Comparison of ENCODE assay signal across 28 mouse cellular contexts in the genomic region with DNA sequence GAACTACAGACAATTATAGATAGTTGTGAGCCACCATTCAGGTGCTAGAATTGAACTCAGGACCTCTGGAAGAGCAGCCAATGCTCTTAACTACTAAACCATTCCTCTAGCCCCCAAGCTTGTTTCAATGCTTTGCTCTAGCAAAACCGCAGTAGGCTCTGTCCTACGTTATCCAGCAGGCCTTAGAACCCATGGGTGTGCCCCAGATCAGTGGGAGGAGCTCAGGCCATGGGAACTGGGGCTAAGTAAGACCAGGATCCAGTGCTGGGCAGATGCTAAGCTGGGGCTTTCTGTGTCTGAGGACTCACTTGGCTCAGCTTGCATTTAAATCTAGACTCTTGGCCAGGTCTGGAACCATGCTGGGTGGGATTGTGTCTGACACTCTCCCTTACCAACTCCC. TPM values are rescaled to one million over a fixed set of nuclear protein-coding genes. Genes with fewer than 3 reads are reported as not detected.
DNase-seq lines count a peak whose midpoint lies in the region; ATAC-seq and TF ChIP-seq lines count a peak whose summit lies in the region.
"Had no signal": no experiment of that assay in that cellular context is flagged by ENCODE, and none has a peak within 500 bp of the region (broad histone marks: within the 10 kb centered on the region; RNA-seq: fewer than 3 reads in every experiment).

No protein-coding gene starts in this region.

- no peak overlapping the region for H3K4me3 ChIP-seq in CH12.LX (replicated peaks in 1 of 3; ENCODE audit: low read depth in 2 of 3, low read length in 2 of 3, poor library complexity in 1 of 3)
- H3K4me3 ChIP-seq in limb, embryonic 10.5 days, result no peak overlapping the region
- H3K4me3 ChIP-seq in liver, postnatal 0 days (ENCODE audit: low read depth, low read length), result no peak overlapping the region
- H3K4me3 ChIP-seq in forebrain, embryonic 10.5 days, result no peak overlapping the region
- H3K4me3 ChIP-seq: embryonic facial prominence, embryonic 10.5 days; embryonic facial prominence, embryonic 15.5 days; forebrain, embryonic 15.5 days; gastrocnemius, adult 2 months; heart, adult 2 months; heart, embryonic 12.5 days; intestine, embryonic 15.5 days; limb, embryonic 12.5 days; midbrain, embryonic 13.5 days; neural tube, embryonic 13.5 days; stomach, embryonic 15.5 days had no signal

- no peaks in the 10 kb centered on the region for H3K27me3 ChIP-seq in CH12.LX (replicated peaks)
- H3K27me3 ChIP-seq in limb, embryonic 10.5 days (ENCODE audit: low read depth, poor library complexity, severe bottlenecking), result no peaks in the 10 kb centered on the region
- no peaks in the 10 kb centered on the region for H3K27me3 ChIP-seq in liver, postnatal 0 days (ENCODE audit: insufficient read depth, low read length)
- H3K27me3 ChIP-seq in forebrain, embryonic 10.5 days (ENCODE audit: poor library complexity, severe bottlenecking), result no peaks in the 10 kb centered on the region
- H3K27me3 ChIP-seq: embryonic facial prominence, embryonic 15.5 days; forebrain, embryonic 15.5 days; heart, embryonic 12.5 days; intestine, embryonic 15.5 days; limb, embryonic 12.5 days; midbrain, embryonic 13.5 days; neural tube, embryonic 13.5 days; stomach, embryonic 15.5 days had no signal

- 43% methylated on average over 2 of the region's 2 CpGs for WGBS in limb, embryonic 10.5 days
- WGBS in liver, postnatal 0 days (ENCODE audit: insufficient replicate concordance), result 42% methylated on average over 2 of the region's 2 CpGs
- 47% methylated on average over 2 of the region's 2 CpGs for WGBS in forebrain, embryonic 10.5 days

- no peak overlapping the region for H3K4me2 ChIP-seq in CH12.LX (ENCODE audit: insufficient read depth, low read depth, poor library complexity, severe bottlenecking)
- no peak overlapping the region for H3K4me2 ChIP-seq in liver, postnatal 0 days (ENCODE audit: low read depth, low read length)
- H3K4me2 ChIP-seq: embryonic facial prominence, embryonic 15.5 days; forebrain, embryonic 15.5 days; heart, embryonic 12.5 days; intestine, embryonic 15.5 days; limb, embryonic 12.5 days; midbrain, embryonic 13.5 days; neural tube, embryonic 13.5 days; stomach, embryonic 15.5 days had no signal

- no peak for TF ChIP-seq CTCF in CH12.LX (conservative IDR thresholded peaks at IDR 0.05 in 1 of 2, IDR thresholded peaks at IDR 0.05 in 1 of 2; ENCODE audit: low read depth in 2 of 2, low read length in 2 of 2)
- TF ChIP-seq CTCF in liver, postnatal 0 days (IDR thresholded peaks at IDR 0.05; ENCODE audit: low read depth), result no peak

- H3K27ac ChIP-seq in CH12.LX (ENCODE audit: insufficient read depth, low read depth), result peak overlapping the region; percentile 87; the same call in 1 of the 2 replicates
- H3K27ac ChIP-seq in limb, embryonic 10.5 days, result 0 out of 2 replicates have a peak overlapping the region, but pooled peaks have one; percentile 25
- 0 out of 2 replicates have a peak overlapping the region, but pooled peaks have one; percentile 86 for H3K27ac ChIP-seq in liver, postnatal 0 days (ENCODE audit: low read depth)
- no peak overlapping the region for H3K27ac ChIP-seq in forebrain, embryonic 10.5 days
- H3K27ac ChIP-seq: embryonic facial prominence, embryonic 10.5 days; embryonic facial prominence, embryonic 15.5 days; forebrain, embryonic 15.5 days; gastrocnemius, adult 2 months; heart, adult 2 months; hindbrain, postnatal 0 days; intestine, embryonic 15.5 days; limb, embryonic 12.5 days; midbrain, embryonic 13.5 days; neural tube, embryonic 13.5 days; stomach, embryonic 15.5 days had no signal

- dilution Hi-C loops in CH12.LX (cut with MboI; ENCODE audit: extremely low pct_ligation_motif_present, extremely low pct_unique_long_range_greater_than_20kb, low sequenced_read_pairs), result no loop called here

- DNase-seq in CH12.LX (ENCODE audit: extremely low read depth), result no peak
- DNase-seq in ZHBTc4 (ENCODE audit: low read depth, low spot score), result peak; percentile 31
- no peak for DNase-seq in limb, embryonic 10.5 days (ENCODE audit: low spot score)
- no peak for DNase-seq in liver, postnatal 0 days
- DNase-seq in left cerebral cortex, adult 11 months (ENCODE audit: low spot score), result no peak
- DNase-seq in adipocyte (ENCODE audit: low spot score), result no peak
- DNase-seq in forebrain, embryonic 10.5 days (ENCODE audit: extremely low spot score, low spot score), result no peak
- DNase-seq: adrenal gland, postnatal 10 days; cerebellum, adult 18-20 months; cerebellum, postnatal 25 days; gastrocnemius, adult 2 months; heart, adult 2 months; kidney, adult 9 months; kidney, postnatal 10 days; layer of hippocampus, postnatal 36 days; lung, postnatal 36 days had no signal

- in situ Hi-C loops in CH12.LX (cut with MboI; ENCODE audit: low pct_ligation_motif_present, low pct_unique_long_range_greater_than_20kb, low sequenced_read_pairs), result no loop called here

- no peak for TF ChIP-seq POLR2A in CH12.LX (IDR thresholded peaks at IDR 0.05; ENCODE audit: low read depth, low read length)

- TF ChIP-seq RAD21 in CH12.LX (IDR thresholded peaks at IDR 0.05; ENCODE audit: low read depth, low read length), result no peak

- peaks cover under 1 to 8% of the 10 kb centered on the region in 2 experiments for H3K36me3 ChIP-seq in CH12.LX (replicated peaks in 1 of 2; ENCODE audit: control insufficient read depth in 1 of 2, insufficient read depth in 1 of 2, low read length in 1 of 2)
- peaks cover 19% of the 10 kb centered on the region for H3K36me3 ChIP-seq in limb, embryonic 10.5 days
- H3K36me3 ChIP-seq in liver, postnatal 0 days (replicated peaks; ENCODE audit: insufficient read depth, low read length), result no peaks in the 10 kb centered on the region
- peaks cover 13% of the 10 kb centered on the region for H3K36me3 ChIP-seq in forebrain, embryonic 10.5 days (replicated peaks)

- no peak for ATAC-seq in liver, postnatal 0 days
- ATAC-seq: CD4-positive, CD25-positive, alpha-beta regulatory T cell, adult 4 months; forebrain, embryonic 15.5 days; hindbrain, postnatal 0 days; intestine, embryonic 15.5 days; midbrain, embryonic 13.5 days had no signal

- H3K9me3 ChIP-seq in CH12.LX (replicated peaks; ENCODE audit: low read length), result no peaks in the 10 kb centered on the region
- H3K9me3 ChIP-seq in limb, embryonic 10.5 days (replicated peaks), result no peaks in the 10 kb centered on the region
- H3K9me3 ChIP-seq in liver, postnatal 0 days (ENCODE audit: low read length), result no peaks in the 10 kb centered on the region
- no peaks in the 10 kb centered on the region for H3K9me3 ChIP-seq in forebrain, embryonic 10.5 days
- H3K9me3 ChIP-seq: embryonic facial prominence, embryonic 10.5 days; embryonic facial prominence, embryonic 15.5 days; forebrain, embryonic 15.5 days; heart, embryonic 12.5 days; intestine, embryonic 15.5 days; limb, embryonic 12.5 days; megakaryocyte, embryonic 14.5 days; midbrain, embryonic 13.5 days; neural tube, embryonic 13.5 days; stomach, embryonic 15.5 days had no signal

- peaks cover 37 to 54% of the 10 kb centered on the region in 2 experiments for H3K4me1 ChIP-seq in CH12.LX (ENCODE audit: control insufficient read depth in 1 of 2, insufficient read depth in 2 of 2)
- H3K4me1 ChIP-seq in limb, embryonic 10.5 days, result peaks cover 12% of the 10 kb centered on the region
- peaks cover 30% of the 10 kb centered on the region for H3K4me1 ChIP-seq in liver, postnatal 0 days (ENCODE audit: insufficient read depth)
- peaks cover 14% of the 10 kb centered on the region for H3K4me1 ChIP-seq in forebrain, embryonic 10.5 days
- H3K4me1 ChIP-seq: stomach, embryonic 15.5 days had no signal

- no peak for TF ChIP-seq EP300 in CH12.LX (IDR thresholded peaks at IDR 0.05; ENCODE audit: low read length)
- no peak for TF ChIP-seq EP300 in liver, postnatal 0 days (IDR thresholded peaks at IDR 0.05; ENCODE audit: low read depth)

- H3K9ac ChIP-seq in CH12.LX (ENCODE audit: insufficient read depth, low read depth), result no peak overlapping the region
- H3K9ac ChIP-seq in liver, postnatal 0 days (replicated peaks), result no peak overlapping the region
- H3K9ac ChIP-seq: embryonic facial prominence, embryonic 15.5 days; forebrain, embryonic 15.5 days; heart, embryonic 12.5 days; intestine, embryonic 15.5 days; limb, embryonic 12.5 days; midbrain, embryonic 13.5 days; neural tube, embryonic 13.5 days; stomach, embryonic 15.5 days had no signal

- 0 out of 2 replicates have a peak, but pooled peaks cover 2% of the 10 kb centered on the region for H3K79me2 ChIP-seq in CH12.LX (replicated peaks; ENCODE audit: control insufficient read depth, extremely low read depth, insufficient read depth, poor library complexity, severe bottlenecking)

TF ChIP-seq in CH12.LX, 34 proteins besides CTCF, POLR2A, EP300 and RAD21:
- TF ChIP-seq GABPA (IDR thresholded peaks at IDR 0.05; ENCODE audit: insufficient replicate concordance, low read depth, low read length) (no peak), USF1 (IDR thresholded peaks at IDR 0.05; ENCODE audit: low read depth, low read length) (no peak), NELFE (IDR thresholded peaks at IDR 0.05; ENCODE audit: low read depth, low read length) (no peak)

RNA-seq across cellular contexts. Expression of a gene that starts 4.3 kb away (rescaled TPM):
- total RNA-seq in CH12.LX (2012; rRNA removed) (27.7 and 29.9 TPM in 2 replicates), CH12.LX (2014; rRNA removed) (24.5 and 25.7 TPM in 2 replicates)
- polyA plus RNA-seq in CH12.LX (2012; ENCODE audit: insufficient read length, low read depth), result 24.9 and 31.1 TPM in 2 replicates
- polyA plus RNA-seq in limb, embryonic 10.5 days (2016; fragmentation: Nextera tagmentation; extraction: Ambion mirVana), result 5.9 and 7.9 TPM in 2 replicates
- polyA plus RNA-seq in liver, postnatal 0 days (2015; fragmentation: Nextera tagmentation; extraction: Ambion mirVana), result 6.9 and 7.5 TPM in 2 replicates
- polyA plus RNA-seq in forebrain, embryonic 10.5 days (2016; fragmentation: Nextera tagmentation; extraction: Ambion mirVana), result 5.0 and 5.7 TPM in 2 replicates
